Mouse (Mus musculus) ovary, adult 2 months (tissue): ENCODE results near the gene Rbm6. TPM values are rescaled to one million over a fixed set of nuclear protein-coding genes. Genes with fewer than 3 reads are reported as not detected.

Experiments used
- polyA plus RNA-seq: library from polyadenylated mRNA; depleted of rRNA; stranded (reverse); fragments of >200 nt; gene quantifications from 2 replicates; pipeline ENCODE4 v1.2.3, GENCODE M21; 2012; rRNA removed

Gene Rbm6
- polyA plus RNA-seq: 16.1 and 17.1 TPM in 2 replicates

GRCm38 (mm10) chr9:107873137-107873536 is at the start of gene Rbm6:
Gene Rbm6 (minus strand): TSS chr9:107873237.

GRCm38 (mm10) chr9:107906252-107906966 is 33.4 kb upstream of the Rbm6 start, which contains the start of gene Mst1r:
Gene Mst1r (plus strand): TSS chr9:107906873.

GRCm38 (mm10) chr9:107887804-107888266 is 14.8 kb upstream of the Rbm6 start, which contains the start of gene Mon1a:
Gene Mon1a (plus strand): TSS chr9:107888151.

GRCm38 (mm10) chr9:107770374-107771290 is 102.4 kb downstream of the Rbm6 start, which contains the start of gene Rbm5:
Gene Rbm5 (minus strand): TSS chr9:107770996.

Other genes starting within 250 kb of the Rbm6 start
- 769 and 826 TPM in 2 replicates for gene Gnai2, start 237.9 kb downstream of the Rbm6 start, polyA plus RNA-seq
- 286 and 357 TPM in 2 replicates for gene Slc38a3, start 203.7 kb downstream of the Rbm6 start, polyA plus RNA-seq
- gene Gnat1, start 193.5 kb downstream of the Rbm6 start, polyA plus RNA-seq: 0.17 and 0.21 TPM in 2 replicates
- 123 and 153 TPM in 2 replicates for gene Sema3f, start 162.8 kb downstream of the Rbm6 start, polyA plus RNA-seq
- gene Rbm5, start 102.2 kb downstream of the Rbm6 start, polyA plus RNA-seq: 69.0 and 96.6 TPM in 2 replicates
- 42.1 and 43.0 TPM in 2 replicates for gene Mon1a, start 14.9 kb upstream of the Rbm6 start, polyA plus RNA-seq
- gene Mst1r, start 33.6 kb upstream of the Rbm6 start, polyA plus RNA-seq: 48.6 and 48.9 TPM in 2 replicates
- gene Actl11, start 55.2 kb upstream of the Rbm6 start, polyA plus RNA-seq: not detected in 2 replicates
- gene Camkv, start 62.4 kb upstream of the Rbm6 start, polyA plus RNA-seq: 0.30 and 0.47 TPM in 2 replicates
- gene Traip, start 76.9 kb upstream of the Rbm6 start, polyA plus RNA-seq: 1.5 and 3.1 TPM in 2 replicates
- 58.8 and 64.4 TPM in 2 replicates for gene Uba7, start 102.3 kb upstream of the Rbm6 start, polyA plus RNA-seq
- gene Gm20661, start 109.8 kb upstream of the Rbm6 start, polyA plus RNA-seq: 2.7 TPM in 2 replicates
- gene Inka1, start 112.6 kb upstream of the Rbm6 start, polyA plus RNA-seq: 21.3 and 24.2 TPM in 2 replicates
- 99.9 and 106 TPM in 2 replicates for gene Cdhr4, start 119.3 kb upstream of the Rbm6 start, polyA plus RNA-seq
- 6.8 and 10.1 TPM in 2 replicates for gene Gm20662, start 123.1 kb upstream of the Rbm6 start, polyA plus RNA-seq
- 209 and 244 TPM in 2 replicates for gene Ip6k1, start 129.3 kb upstream of the Rbm6 start, polyA plus RNA-seq
- 21.7 and 28.2 TPM in 2 replicates for gene Gmppb, start 176.0 kb upstream of the Rbm6 start, polyA plus RNA-seq
- gene Amigo3, start 179.9 kb upstream of the Rbm6 start, polyA plus RNA-seq: 6.8 and 8.7 TPM in 2 replicates
- gene Mst1, start 207.2 kb upstream of the Rbm6 start, polyA plus RNA-seq: 0.25 and 0.45 TPM in 2 replicates
- gene Rnf123, start 210.1 kb upstream of the Rbm6 start, polyA plus RNA-seq: 113 and 122 TPM in 2 replicates
- 90.7 and 116 TPM in 2 replicates for gene Apeh, start 221.4 kb upstream of the Rbm6 start, polyA plus RNA-seq